Mouse (Mus musculus): ENCODE data around the gene Zfp526.

DNA sequence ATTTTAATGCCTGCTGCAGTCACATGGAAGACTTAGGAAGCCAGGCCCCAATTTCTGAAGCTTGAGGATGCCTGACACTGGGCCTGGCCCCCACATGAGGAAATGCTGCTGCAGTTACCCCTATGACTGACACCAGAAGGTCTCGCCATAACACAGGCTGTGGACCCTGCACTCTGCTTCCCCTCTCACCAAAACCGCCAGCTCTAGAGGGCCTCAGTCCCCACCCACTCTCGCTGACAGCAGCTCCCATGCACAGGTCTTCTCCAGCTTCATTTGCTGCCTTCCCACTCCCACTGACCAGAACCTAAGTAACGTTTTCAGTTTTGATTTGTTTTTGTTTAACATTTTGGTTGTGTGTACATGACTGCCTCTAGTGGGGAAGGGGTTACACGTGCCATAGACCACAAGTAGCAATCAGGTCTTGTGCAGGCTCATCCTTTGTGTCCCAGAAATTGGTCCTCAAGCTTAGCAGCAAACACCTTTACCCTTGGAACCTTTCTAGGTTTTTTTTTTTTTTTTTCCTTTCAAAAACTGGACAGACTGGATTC is 10.9 kb downstream of the Zfp526 start:
- TF ChIP-seq POLR2A (IDR thresholded peaks at IDR 0.05; ENCODE audit: insufficient read depth, low read depth, low read length) (no peak), CTCF (IDR thresholded peaks at IDR 0.05) (no peak)

Measured in heart, adult 2 months (tissue).